Mouse (Mus musculus): ENCODE results near the gene Tbc1d9b. TPM values are rescaled to one million over a fixed set of nuclear protein-coding genes. Genes with fewer than 3 reads are reported as not detected.
A peak's percentile ranks its signal among the peaks of the same experiment; 100 is the strongest.
"Not testable (repeated sequence)": the region's sequence is repeated elsewhere in the genome, so short reads cannot be mapped to it uniquely, and the experiment has no call there.

Tbc1d9b gene
- polyA plus RNA-seq, 1 experiment from 2014 or later, result 10.9 TPM

DNA sequence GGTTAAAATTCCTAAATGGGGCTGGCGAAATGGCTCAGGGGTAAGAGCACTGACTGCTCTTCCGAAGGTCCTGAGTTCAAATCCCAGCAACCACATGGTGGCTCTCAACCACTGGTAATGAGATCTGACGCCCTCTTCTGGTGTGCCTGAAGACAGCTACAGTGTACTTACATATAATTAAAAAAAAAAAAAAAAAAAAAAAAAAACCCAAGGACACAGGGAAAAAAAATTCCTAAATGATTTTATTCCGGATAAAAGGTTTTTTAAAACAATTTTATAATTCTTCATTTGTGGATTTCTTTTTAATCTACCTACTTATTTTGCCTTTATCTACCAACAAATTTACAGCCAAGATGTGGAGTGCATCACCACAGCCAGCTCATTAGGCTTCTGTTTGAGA, 29.2 kb upstream of the Tbc1d9b start:
- not testable (repeated sequence) for H3K9me3 ChIP-seq (replicated peaks); H3K9ac ChIP-seq; H3K27me3 ChIP-seq; H3K27ac ChIP-seq; H3K4me3 ChIP-seq (replicated peaks); DNase-seq; H3K36me3 ChIP-seq; ATAC-seq (ENCODE audit: low read depth); H3K4me2 ChIP-seq
- WGBS (ENCODE audit: insufficient replicate concordance), result 63% methylated on average over 4 of the region's 4 CpGs
- peaks cover 19% of the 10 kb centered on the region for H3K4me1 ChIP-seq (replicated peaks)

GRCm38 (mm10) chr11:50104016-50104415, 27.2 kb upstream of the Tbc1d9b start:
- Histone ChIP-seq H3K27me3 (no peaks in the 10 kb centered on the region), H3K27ac (peak overlapping the region; percentile 32; the same call in 1 of the 2 replicates), H3K9ac (no peak overlapping the region), H3K9me3 (replicated peaks) (no peaks in the 10 kb centered on the region), H3K36me3 (peaks cover 7% of the 10 kb centered on the region; the same call in 1 of the 2 replicates), H3K4me2 (no peak overlapping the region), H3K4me1 (replicated peaks) (peaks cover 28% of the 10 kb centered on the region), H3K4me3 (replicated peaks) (no peak overlapping the region)
- 73% methylated on average over 6 of the region's 6 CpGs for WGBS (ENCODE audit: insufficient replicate concordance)
- DNase-seq (no peak), ATAC-seq (ENCODE audit: low read depth) (no peak; the same call in 1 of the 2 replicates)

DNA sequence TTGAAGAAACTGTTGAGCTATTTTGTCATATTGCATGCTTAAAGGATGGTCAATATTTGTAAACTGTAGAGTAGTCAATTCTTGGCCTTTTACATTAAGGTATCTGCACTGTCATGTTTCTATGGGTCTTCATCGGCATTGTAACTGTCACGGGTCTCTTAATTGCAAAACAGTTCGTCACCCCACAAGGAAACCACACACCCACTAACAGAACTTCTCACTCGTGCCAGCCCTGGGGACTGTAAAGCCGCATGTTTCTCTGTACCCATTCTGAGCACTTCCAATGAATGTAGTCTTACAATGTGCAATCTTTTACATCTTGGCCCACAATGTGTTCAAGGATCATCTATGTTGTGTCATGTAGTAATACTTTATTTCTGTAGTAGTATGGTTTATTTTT, 26.0 kb upstream of the Tbc1d9b start:
- no peak for ATAC-seq (ENCODE audit: low read depth)
- Histone ChIP-seq H3K36me3 (no peaks in the 10 kb centered on the region), H3K9me3 (replicated peaks) (no peaks in the 10 kb centered on the region), H3K9ac (no peak overlapping the region), H3K27me3 (no peaks in the 10 kb centered on the region), H3K4me3 (replicated peaks) (no peak overlapping the region), H3K4me1 (replicated peaks) (peaks cover 31% of the 10 kb centered on the region), H3K4me2 (no peak overlapping the region), H3K27ac (no peak overlapping the region)
- 62% methylated on average over 5 of the region's 5 CpGs for WGBS (ENCODE audit: insufficient replicate concordance)
- no peak for DNase-seq

DNA sequence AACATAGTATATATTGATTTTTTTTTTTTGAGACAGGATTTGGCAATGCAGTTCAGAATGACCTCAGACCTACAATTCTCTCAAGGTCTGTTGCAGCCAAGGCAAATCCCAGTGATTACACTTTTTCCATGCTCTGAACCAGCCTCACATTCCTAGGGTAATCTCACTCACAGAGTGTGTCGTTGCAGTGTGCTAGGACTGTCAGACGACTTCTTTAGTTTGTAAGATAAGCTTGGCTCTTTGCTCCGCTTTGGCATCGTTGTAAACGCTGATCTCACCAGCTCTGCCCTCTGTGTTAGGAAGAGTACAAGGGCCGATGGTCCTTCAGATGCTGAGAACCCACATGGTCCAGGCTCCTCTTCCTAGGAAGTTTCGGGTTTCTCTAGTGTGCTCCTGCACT, 25.2 kb upstream of the Tbc1d9b start:
- H3K36me3 ChIP-seq, result no peaks in the 10 kb centered on the region
- no peak for ATAC-seq (ENCODE audit: low read depth)

DNA sequence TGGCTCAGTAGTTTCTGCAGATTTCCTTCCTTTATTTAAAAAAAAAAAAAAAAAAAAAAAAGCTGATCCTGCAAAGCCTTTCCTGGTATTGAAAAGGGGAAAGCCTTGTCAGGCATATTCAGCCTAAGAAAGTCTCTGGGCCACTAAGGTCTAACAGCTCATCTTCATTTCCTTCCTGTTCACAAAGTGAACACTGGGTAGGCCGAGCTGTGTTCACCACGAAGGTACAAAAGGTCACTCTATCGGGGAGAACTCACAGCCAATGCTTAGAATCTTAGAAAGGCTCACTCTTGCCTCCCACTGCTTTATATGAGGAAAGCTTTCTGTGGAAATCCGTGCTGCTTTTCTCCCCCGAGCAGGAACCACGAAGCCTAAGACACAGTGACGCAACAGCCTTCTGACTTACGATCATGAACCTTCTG, 22.4 kb upstream of the Tbc1d9b start:
- DNase-seq (no peak), ATAC-seq (ENCODE audit: low read depth) (peak; percentile 53; the same call in 1 of the 2 replicates)
- Histone ChIP-seq H3K4me1 (replicated peaks) (peaks cover 24% of the 10 kb centered on the region; the same call in 1 of the 2 replicates), H3K4me2 (no peak overlapping the region), H3K27me3 (no peaks in the 10 kb centered on the region), H3K27ac (peak overlapping the region; percentile 13), H3K4me3 (replicated peaks) (no peak overlapping the region), H3K9ac (no peak overlapping the region), H3K9me3 (replicated peaks) (no peaks in the 10 kb centered on the region), H3K36me3 (no peaks in the 10 kb centered on the region)
- WGBS (ENCODE audit: insufficient replicate concordance), result 33% methylated on average over 8 of the region's 8 CpGs

More for the DNA sequence above, 25.2 kb upstream of the Tbc1d9b start:
- no peak overlapping the region for H3K4me2 ChIP-seq
- no peak for DNase-seq
- H3K4me3 ChIP-seq (replicated peaks), result no peak overlapping the region
- H3K27ac ChIP-seq, result no peak overlapping the region
- no peak overlapping the region for H3K9ac ChIP-seq
- no peaks in the 10 kb centered on the region for H3K9me3 ChIP-seq (replicated peaks)
- WGBS (ENCODE audit: insufficient replicate concordance), result 57% methylated on average over 7 of the region's 7 CpGs
- H3K4me1 ChIP-seq (replicated peaks), result peaks cover 31% of the 10 kb centered on the region
- H3K27me3 ChIP-seq, result no peaks in the 10 kb centered on the region

DNA sequence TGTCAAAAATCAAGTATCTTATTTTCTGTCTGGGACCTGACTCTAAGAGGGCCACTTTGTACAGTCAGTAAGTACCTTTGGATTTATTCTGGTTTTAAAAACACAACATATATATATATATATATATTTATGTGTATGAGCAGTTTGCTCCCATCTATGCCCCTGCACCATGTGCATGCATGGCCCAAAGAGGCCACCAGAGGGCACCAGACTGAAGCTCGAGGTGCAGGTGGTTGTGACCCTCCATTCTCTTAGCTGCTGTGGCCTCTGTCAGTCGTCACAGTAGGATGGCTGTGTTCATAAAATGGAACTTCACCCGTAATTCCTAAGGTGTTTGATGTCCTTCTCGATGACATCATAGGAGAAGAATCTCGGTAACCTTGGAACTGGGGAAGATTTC, 16.9 kb upstream of the Tbc1d9b start:
- Histone ChIP-seq H3K36me3 (no peaks in the 10 kb centered on the region), H3K4me3 (replicated peaks) (no peak overlapping the region), H3K27me3 (no peaks in the 10 kb centered on the region), H3K4me2 (no peak overlapping the region), H3K4me1 (replicated peaks) (peaks cover 3% of the 10 kb centered on the region; the same call in 1 of the 2 replicates), H3K9me3 (replicated peaks) (no peaks in the 10 kb centered on the region), H3K27ac (no peak overlapping the region), H3K9ac (no peak overlapping the region)
- ATAC-seq (ENCODE audit: low read depth), result peak; percentile 66; the same call in 1 of the 2 replicates
- peak; percentile 71 for DNase-seq
- WGBS (ENCODE audit: insufficient replicate concordance), result 8% methylated on average over 5 of the region's 5 CpGs

DNA sequence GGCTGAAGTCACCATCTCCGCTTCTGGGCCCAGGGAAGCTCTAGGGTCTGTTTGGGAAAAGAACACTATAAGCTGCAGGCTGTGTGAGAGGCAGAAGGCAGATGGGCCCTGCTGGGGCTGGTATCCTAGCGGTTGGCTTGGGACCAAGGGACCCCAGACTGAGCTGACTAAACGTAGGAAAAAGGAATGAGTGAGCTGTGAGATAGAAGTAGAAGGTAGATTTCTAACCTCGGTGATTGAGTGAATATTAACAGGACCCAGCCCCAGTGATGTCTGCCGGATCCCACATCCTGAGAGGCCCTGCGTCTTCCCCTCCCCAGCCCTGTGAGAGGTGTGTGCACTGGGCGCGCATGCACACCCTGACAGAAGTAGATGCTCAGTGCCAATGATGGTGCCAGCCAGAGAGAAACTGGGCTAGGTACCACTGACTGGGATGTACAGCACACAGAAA, 8.5 kb upstream of the Tbc1d9b start:
- WGBS (ENCODE audit: insufficient replicate concordance), result 82% methylated on average over 8 of the region's 8 CpGs

GRCm38 (mm10) chr11:50127781-50128180, 3.4 kb upstream of the Tbc1d9b start:
- H3K9me3 ChIP-seq (replicated peaks), result no peaks in the 10 kb centered on the region
- peak overlapping the region; percentile 73 for H3K4me2 ChIP-seq
- DNase-seq (no peak), ATAC-seq (ENCODE audit: low read depth) (no peak)
- H3K27ac ChIP-seq, result no peak overlapping the region
- peak overlapping the region; percentile 60; the same call in 1 of the 2 replicates for H3K9ac ChIP-seq
- H3K4me3 ChIP-seq (replicated peaks), result peak overlapping the region; percentile 49
- no peaks in the 10 kb centered on the region for H3K27me3 ChIP-seq
- H3K36me3 ChIP-seq, result no peaks in the 10 kb centered on the region
- WGBS (ENCODE audit: insufficient replicate concordance), result 2% methylated on average over 10 of the region's 10 CpGs
- peaks cover 44% of the 10 kb centered on the region for H3K4me1 ChIP-seq (replicated peaks)

More for the DNA sequence above, 8.5 kb upstream of the Tbc1d9b start:
- peaks cover 6% of the 10 kb centered on the region for H3K4me1 ChIP-seq (replicated peaks)
- H3K36me3 ChIP-seq, result no peaks in the 10 kb centered on the region
- no peak overlapping the region for H3K27ac ChIP-seq
- ATAC-seq (ENCODE audit: low read depth), result no peak
- no peak overlapping the region for H3K4me3 ChIP-seq (replicated peaks)
- no peaks in the 10 kb centered on the region for H3K27me3 ChIP-seq
- no peak overlapping the region for H3K9ac ChIP-seq
- no peak overlapping the region for H3K4me2 ChIP-seq
- H3K9me3 ChIP-seq (replicated peaks), result no peaks in the 10 kb centered on the region
- no peak for DNase-seq

DNA sequence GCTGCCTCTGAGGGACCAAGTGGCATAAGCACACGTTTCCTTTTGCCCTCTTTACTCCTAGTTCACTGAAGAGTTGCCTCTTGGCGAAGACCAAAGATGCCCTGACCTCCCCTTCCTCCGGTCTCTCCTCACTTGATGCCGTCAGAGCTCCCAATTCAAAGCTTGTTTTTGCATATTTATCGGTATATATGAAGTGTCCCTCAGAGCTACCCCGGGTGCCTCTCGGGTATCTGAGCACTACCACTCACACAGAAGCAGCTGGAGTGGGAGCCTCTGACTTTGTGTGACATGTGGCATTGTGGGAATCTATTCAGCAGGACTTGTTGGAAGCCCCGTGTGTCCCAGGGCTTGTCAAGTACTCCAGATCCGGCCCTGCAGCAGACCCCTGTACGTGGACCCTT, 605 bp downstream of the Tbc1d9b start:
- Histone ChIP-seq H3K9ac (peak overlapping the region; percentile 96), H3K9me3 (replicated peaks) (no peaks in the 10 kb centered on the region), H3K27me3 (no peaks in the 10 kb centered on the region), H3K4me1 (replicated peaks) (peaks cover 72% of the 10 kb centered on the region), H3K27ac (peak overlapping the region; percentile 84), H3K4me3 (replicated peaks) (peak overlapping the region; percentile 90), H3K36me3 (peaks cover 13% of the 10 kb centered on the region), H3K4me2 (peak overlapping the region; percentile 90)
- peak; percentile 11 for DNase-seq
- no peak for ATAC-seq (ENCODE audit: low read depth)
- 10% methylated on average over 10 of the region's 10 CpGs for WGBS (ENCODE audit: insufficient replicate concordance)

DNA sequence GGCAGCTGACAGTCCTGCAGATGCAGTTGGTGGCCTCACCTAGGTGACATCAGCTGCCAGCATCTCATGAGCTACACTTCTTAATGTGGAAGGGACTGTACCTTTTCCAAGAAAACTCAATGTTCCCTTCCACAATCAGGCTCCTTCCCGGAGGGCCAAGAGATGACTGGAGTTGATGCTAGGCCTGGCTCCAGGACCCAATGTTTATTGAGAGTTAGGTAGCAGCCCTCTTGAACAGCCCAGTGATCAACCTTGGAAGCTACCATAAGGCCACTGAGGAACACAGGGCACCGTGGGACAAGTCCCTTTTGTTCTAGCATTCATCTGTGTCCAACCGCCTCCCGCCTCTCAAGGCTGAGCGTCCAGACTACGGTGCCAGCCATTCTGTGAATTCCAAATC, 1.1 kb downstream of the Tbc1d9b start:
- peak overlapping the region; percentile 84 for H3K27ac ChIP-seq
- H3K4me2 ChIP-seq, result peak overlapping the region; percentile 90
- no peaks in the 10 kb centered on the region for H3K27me3 ChIP-seq
- ATAC-seq (ENCODE audit: low read depth) (no peak), DNase-seq (no peak)
- no peaks in the 10 kb centered on the region for H3K9me3 ChIP-seq (replicated peaks)
- H3K4me1 ChIP-seq (replicated peaks), result peaks cover 70% of the 10 kb centered on the region
- WGBS (ENCODE audit: insufficient replicate concordance), result 72% methylated on average over 6 of the region's 6 CpGs
- H3K4me3 ChIP-seq (replicated peaks), result peak overlapping the region; percentile 90
- peak overlapping the region; percentile 96 for H3K9ac ChIP-seq
- peaks cover 17% of the 10 kb centered on the region for H3K36me3 ChIP-seq

DNA sequence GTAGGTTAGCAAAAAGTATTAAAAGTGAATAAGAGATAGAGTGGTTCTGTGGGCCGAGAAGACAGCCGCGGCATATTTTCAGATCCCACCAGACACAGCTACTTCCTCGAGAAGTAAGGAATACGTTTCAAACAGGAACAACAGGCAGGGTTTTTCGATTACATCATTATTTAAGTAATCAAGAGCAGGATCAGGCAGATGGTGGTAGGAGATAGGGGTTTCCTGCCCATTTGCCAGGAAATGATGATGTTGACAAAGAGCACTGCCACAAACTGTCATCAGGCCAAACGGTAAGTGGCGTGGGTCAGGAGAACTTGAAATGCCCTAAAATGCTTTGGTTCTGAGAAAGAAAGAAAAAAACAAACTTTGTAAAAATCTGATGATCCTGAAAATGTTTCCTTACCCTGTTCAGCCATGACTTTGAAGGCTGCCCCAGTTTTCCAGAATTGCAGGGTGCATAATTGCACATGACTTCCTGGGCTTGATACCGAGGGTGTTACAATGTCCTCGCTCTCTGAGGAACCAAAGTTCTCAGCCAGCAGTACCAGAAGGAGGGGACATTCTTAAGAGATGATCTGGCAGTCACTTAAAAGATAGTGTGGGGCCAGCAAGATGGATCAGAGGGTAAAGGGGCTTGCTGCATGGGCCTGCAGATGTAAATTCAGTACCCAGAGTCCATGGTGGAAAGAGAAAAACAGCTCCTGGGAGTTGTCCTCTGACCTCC, 3.1 kb downstream of the Tbc1d9b start:
- peak overlapping the region; percentile 23; the same call in 1 of the 2 replicates for H3K4me2 ChIP-seq
- DNase-seq, result no peak

More for the DNA sequence above, 3.1 kb downstream of the Tbc1d9b start:
- peaks cover 35% of the 10 kb centered on the region for H3K36me3 ChIP-seq
- H3K4me1 ChIP-seq (replicated peaks), result peaks cover 61% of the 10 kb centered on the region
- no peaks in the 10 kb centered on the region for H3K27me3 ChIP-seq
- no peak overlapping the region for H3K4me3 ChIP-seq (replicated peaks)
- peak overlapping the region; percentile 73 for H3K27ac ChIP-seq
- no peaks in the 10 kb centered on the region for H3K9me3 ChIP-seq (replicated peaks)
- peak overlapping the region; percentile 29; the same call in 1 of the 2 replicates for H3K9ac ChIP-seq
- ATAC-seq (ENCODE audit: low read depth), result no peak
- WGBS (ENCODE audit: insufficient replicate concordance), result 22% methylated on average over 10 of the region's 10 CpGs

Measured in liver, embryonic 13.5 days (tissue).